Mouse (Mus musculus) neural tube, embryonic 12.5 days (tissue): ENCODE measurements at regions not wholly inside any gene's neighbourhood (a gene's known extent, or its start where the extent isn't known, plus 50 kb on each side); places are given as distances from the start of the nearest gene placed in this dataset.
"Not testable (repeated sequence)": the region's sequence is repeated elsewhere in the genome, so short reads cannot be mapped to it uniquely, and the experiment has no call there.

ENCODE experiments used
- ATAC-seq: fragments of 200-750 bp; cut with Nextera tagmentation; 2 replicates; pipeline ENCODE4 v1.8.0; 2017; ENCODE audit warnings: low read depth, mild to moderate bottlenecking, moderate TSS enrichment, moderate library complexity; ENCODE audit not compliant: low FRiP score
- H3K27ac ChIP-seq: fragments of 300-500 bp; sonication (generic); 2 replicates; pipeline ENCODE4 v1.5.1; 2016
- H3K27me3 ChIP-seq: fragments of 300-500 bp; sonication (generic); replicated peaks from 2 replicates; pipeline ENCODE4 v1.6.1; 2016; ENCODE audit warnings: mild to moderate bottlenecking
- H3K36me3 ChIP-seq: fragments of 300-500 bp; sonication (generic); 2 replicates; pipeline ENCODE4 v1.6.1; 2016; ENCODE audit warnings: mild to moderate bottlenecking
- H3K4me1 ChIP-seq: fragments of 300-500 bp; sonication (generic); 2 replicates; pipeline ENCODE4 v1.6.1; 2016
- H3K4me2 ChIP-seq: fragments of 300-500 bp; sonication (generic); replicated peaks from 2 replicates; pipeline ENCODE4 v1.6.1; 2016; ENCODE audit warnings: mild to moderate bottlenecking
- H3K4me3 ChIP-seq: fragments of 300-500 bp; sonication (generic); 2 replicates; pipeline ENCODE4 v1.5.1; 2016
- H3K9ac ChIP-seq: fragments of 300-500 bp; sonication (generic); 2 replicates; pipeline ENCODE4 v1.6.1; 2016; ENCODE audit warnings: mild to moderate bottlenecking
- H3K9me3 ChIP-seq: fragments of 300-500 bp; sonication (generic); 2 replicates; pipeline ENCODE4 v1.6.1; 2016; ENCODE audit warnings: mild to moderate bottlenecking
- WGBS: fragments of 180-500 bp; shearing (Covaris S2); methylation state at CpG from one replicate; pipeline ENCODE4 v1.1.7; 2016; 5-methylcytosine and 5-hydroxymethylcytosine counted together

DNA sequence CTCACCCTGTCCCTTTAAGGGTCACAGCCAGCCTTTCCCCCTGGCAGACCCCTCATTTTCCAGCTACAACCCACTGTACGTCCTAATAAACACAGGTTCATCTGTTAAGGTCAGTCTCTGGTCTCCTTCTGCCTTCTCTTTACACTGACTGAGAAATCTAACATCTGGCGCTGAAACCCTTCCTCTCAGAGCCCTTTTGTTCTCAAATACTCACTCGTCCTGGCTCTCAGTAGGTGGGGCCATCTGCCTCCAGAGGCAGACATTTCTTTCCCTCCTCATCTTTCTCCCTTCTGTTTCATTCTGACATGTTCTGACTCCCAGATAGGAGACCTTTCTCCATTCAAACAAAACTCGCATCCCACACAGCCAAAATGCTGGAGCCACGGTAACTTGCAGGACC lies 102.6 kb upstream of the Thpo start:
- 19% methylated on average over 5 of the region's 5 CpGs for WGBS
- Histone ChIP-seq H3K4me2 (no peak overlapping the region), H3K9me3 (no peaks in the 10 kb centered on the region), H3K36me3 (no peaks in the 10 kb centered on the region), H3K4me3 (no peak overlapping the region), H3K27ac (no peak overlapping the region), H3K27me3 (no peaks in the 10 kb centered on the region), H3K9ac (no peak overlapping the region), H3K4me1 (peaks cover 6% of the 10 kb centered on the region; the same call in 1 of the 2 replicates)
- no peak for ATAC-seq

DNA sequence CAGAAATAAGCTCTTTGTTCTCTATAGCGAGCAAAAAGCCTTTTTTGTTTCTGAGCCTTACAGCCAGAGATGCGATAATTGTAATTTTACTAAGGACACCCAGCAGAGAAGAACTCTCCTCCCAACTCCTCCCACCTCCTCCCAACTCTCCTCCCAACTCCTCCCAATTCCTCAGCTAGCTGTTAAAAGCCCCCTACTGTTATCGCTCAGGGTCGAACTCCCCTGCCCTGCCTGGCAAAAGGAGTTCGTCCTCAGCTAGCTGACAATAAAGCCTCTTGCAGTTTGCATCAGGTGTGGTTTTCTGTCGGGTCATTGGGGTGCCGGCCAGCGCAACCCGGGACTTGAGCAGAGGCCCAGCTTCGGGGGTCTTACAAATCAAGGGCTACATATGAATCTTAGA lies 99.5 kb upstream of the Thpo start:
- not testable (repeated sequence) for H3K27me3 ChIP-seq, H3K9ac ChIP-seq, H3K4me1 ChIP-seq, ATAC-seq, H3K27ac ChIP-seq, H3K9me3 ChIP-seq, H3K36me3 ChIP-seq, H3K4me2 ChIP-seq, H3K4me3 ChIP-seq
- 77% methylated on average over 10 of the region's 10 CpGs for WGBS

DNA sequence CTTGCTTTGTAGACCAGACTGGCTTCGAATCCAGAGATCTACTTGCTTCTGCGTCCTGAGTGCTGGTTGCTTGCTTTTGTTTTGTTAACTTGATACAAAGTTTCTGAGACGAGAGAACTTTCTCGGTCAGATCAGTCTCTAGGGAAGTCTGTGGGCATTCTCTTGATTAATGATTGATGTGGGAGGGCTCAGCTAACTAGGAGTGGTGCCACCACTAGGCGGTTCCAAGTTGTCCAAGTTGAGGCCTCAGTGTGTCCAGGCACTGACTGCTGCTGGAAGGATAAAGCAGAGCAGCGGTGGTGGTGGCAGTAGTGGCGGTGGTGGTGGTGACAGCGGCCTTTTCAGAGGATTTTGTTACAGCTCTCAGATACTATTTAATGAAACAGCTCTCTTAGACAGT lies 99.0 kb upstream of the Thpo start:
- Histone ChIP-seq H3K9ac (no peak overlapping the region), H3K9me3 (no peaks in the 10 kb centered on the region), H3K27me3 (no peaks in the 10 kb centered on the region), H3K27ac (no peak overlapping the region), H3K36me3 (no peaks in the 10 kb centered on the region), H3K4me2 (no peak overlapping the region), H3K4me3 (no peak overlapping the region), H3K4me1 (peaks cover 6% of the 10 kb centered on the region; the same call in 1 of the 2 replicates)
- 86% methylated on average over 8 of the region's 8 CpGs for WGBS
- no peak for ATAC-seq

DNA sequence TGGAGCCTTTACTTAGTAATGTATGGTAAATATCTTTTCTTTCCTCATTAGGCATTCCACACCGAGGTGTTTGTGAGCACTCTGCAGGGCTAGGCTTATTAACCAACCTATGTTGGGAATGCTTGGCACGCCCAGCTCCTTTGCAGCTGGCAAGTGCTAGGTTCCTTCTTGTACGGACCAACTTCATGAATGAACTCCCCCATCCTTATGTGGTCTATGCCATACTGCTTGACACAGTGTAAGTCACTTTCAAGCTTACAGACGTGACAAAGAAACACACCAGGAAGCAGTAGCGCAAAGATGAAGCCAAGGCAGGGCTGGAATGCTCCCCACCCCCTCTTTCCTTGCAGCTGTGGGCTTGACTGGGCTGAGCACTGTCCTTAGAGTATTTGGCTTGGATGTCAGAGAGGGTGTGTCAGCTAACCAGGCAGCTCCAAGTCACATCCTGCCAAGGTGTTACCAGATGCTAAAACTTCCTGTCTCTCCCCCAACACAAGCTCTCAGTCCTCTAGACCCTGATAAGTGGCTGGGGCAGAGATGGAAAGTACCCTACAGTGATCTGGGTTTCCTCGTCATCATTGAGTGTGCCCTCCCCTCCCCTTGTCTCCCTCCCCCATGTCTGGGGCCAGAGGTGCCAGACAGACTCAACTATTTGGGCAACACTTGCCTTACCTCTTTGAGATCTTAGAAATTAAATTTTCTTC lies 95.6 kb upstream of the Thpo start:
- H3K4me2 ChIP-seq: no peak overlapping the region
- no peaks in the 10 kb centered on the region for H3K9me3 ChIP-seq
- H3K9ac ChIP-seq: no peak overlapping the region
- WGBS: 66% methylated on average over 6 of the region's 6 CpGs
- no peaks in the 10 kb centered on the region for H3K27me3 ChIP-seq
- H3K27ac ChIP-seq: no peak overlapping the region
- no peak overlapping the region for H3K4me3 ChIP-seq
- no peaks in the 10 kb centered on the region for H3K36me3 ChIP-seq
- ATAC-seq: no peak
- H3K4me1 ChIP-seq: no peaks in the 10 kb centered on the region

DNA sequence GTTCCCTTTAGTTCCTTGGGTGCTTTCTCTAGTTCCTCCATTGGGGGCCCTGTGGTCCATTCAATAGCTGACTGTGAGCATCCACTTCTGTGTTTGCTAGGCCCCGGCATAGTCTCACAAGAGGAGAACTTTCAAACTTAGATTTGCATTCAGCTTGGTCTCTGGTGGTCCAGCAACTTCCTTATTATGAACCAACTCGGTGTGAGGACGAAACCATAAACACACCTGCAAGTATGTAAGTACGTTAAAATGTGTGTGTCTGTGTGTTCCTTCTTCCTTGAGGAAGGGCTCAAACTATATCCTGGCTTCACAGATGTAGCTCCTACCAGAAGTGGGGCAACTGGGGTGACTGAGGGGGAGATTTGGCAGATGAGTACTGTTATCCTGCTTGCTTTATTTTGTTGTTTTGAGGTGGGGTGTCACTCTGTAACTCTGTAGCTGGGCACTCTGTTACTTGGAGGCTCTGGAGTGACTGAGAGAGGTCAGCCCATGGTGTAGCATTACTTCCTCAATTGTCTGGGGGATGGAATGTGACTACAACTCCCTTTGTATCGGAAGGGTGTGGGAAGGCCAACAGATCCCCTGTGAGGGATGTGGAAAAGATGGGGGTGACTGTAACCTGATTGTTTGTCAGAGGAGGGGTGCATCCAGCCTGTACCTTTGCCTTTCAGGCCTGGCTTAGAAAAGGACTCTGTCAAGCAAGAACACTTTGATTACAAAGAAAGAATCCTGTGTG lies 94.9 kb upstream of the Thpo start:
- Histone ChIP-seq H3K27ac (no peak overlapping the region), H3K27me3 (no peaks in the 10 kb centered on the region), H3K9me3 (no peaks in the 10 kb centered on the region), H3K36me3 (no peaks in the 10 kb centered on the region), H3K4me3 (no peak overlapping the region), H3K4me2 (no peak overlapping the region), H3K9ac (no peak overlapping the region), H3K4me1 (no peaks in the 10 kb centered on the region)
- ATAC-seq: no peak
- 79% methylated on average over 5 of the region's 5 CpGs for WGBS

DNA sequence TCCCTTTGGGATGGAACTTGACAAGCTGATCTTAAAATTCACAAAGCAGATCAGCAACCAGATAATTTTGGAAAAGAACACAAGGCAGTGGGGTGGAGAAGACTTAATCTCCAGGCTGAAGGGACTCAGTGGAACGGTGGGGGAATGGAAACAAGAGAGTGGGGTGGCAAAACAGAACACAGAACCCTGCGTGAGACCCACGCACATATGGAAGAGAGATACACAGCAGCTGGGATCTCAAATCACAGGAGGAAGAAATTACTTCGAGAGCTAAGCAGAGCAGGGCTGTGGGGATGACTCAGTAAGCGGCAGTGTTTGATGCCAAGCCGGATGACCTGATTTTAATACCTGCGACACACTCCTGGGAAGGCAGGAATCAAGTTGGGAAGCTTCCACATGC lies 89.9 kb upstream of the Thpo start:
- 81% methylated on average over 7 of the region's 7 CpGs for WGBS

DNA sequence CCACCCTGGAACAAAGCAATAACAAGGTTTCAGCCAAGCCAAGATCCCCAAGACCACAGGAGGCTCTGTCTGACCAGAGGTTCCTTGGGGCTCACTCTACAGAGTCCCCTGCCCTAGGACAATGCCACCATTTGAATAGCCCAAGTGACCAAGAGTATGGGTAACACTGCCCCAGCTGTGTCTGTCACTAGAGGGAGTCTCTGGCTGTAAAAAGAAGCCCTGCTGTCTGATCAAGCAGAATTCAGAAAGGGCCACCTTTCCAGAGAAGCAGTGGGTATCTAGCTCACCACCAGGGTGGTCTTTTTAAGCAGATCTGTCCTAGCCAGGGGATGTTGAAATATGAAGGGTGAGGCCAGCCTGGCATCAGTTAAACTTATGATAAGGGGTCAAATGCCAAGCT lies 86.6 kb upstream of the Thpo start:
- H3K36me3 ChIP-seq: no peaks in the 10 kb centered on the region
- H3K9me3 ChIP-seq: no peaks in the 10 kb centered on the region
- no peaks in the 10 kb centered on the region for H3K4me1 ChIP-seq
- no peaks in the 10 kb centered on the region for H3K27me3 ChIP-seq
- no peak overlapping the region for H3K27ac ChIP-seq
- no peak for ATAC-seq
- H3K4me2 ChIP-seq: no peak overlapping the region
- H3K4me3 ChIP-seq: no peak overlapping the region
- no peak overlapping the region for H3K9ac ChIP-seq

More for the DNA sequence above, 89.9 kb upstream of the Thpo start:
- Histone ChIP-seq H3K27ac (no peak overlapping the region), H3K9ac (no peak overlapping the region), H3K4me3 (no peak overlapping the region), H3K36me3 (no peaks in the 10 kb centered on the region), H3K4me2 (no peak overlapping the region), H3K9me3 (no peaks in the 10 kb centered on the region), H3K27me3 (no peaks in the 10 kb centered on the region), H3K4me1 (no peaks in the 10 kb centered on the region)
- no peak for ATAC-seq

DNA sequence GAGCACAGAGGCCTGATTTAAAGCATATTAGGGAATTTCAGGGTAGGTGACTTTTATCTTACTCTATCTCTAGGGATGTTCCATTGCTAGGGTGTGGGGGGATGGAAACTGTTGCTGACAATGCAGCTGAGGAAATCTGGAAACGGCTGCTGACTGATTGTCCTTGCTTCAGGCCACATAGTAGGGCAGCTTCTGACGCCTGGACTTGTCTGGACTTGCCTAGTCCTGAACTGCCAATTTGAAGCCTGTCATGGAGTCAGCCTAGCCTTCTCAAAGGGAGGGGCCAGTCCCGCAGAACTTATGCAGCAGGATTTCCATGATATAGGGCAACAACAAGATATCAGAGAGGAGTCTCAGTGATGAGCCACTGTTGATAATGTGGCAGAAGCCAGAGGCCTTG lies 85.3 kb upstream of the Thpo start:
- no peaks in the 10 kb centered on the region for H3K9me3 ChIP-seq
- no peak overlapping the region for H3K4me2 ChIP-seq
- H3K27ac ChIP-seq: no peak overlapping the region
- H3K27me3 ChIP-seq: no peaks in the 10 kb centered on the region
- no peaks in the 10 kb centered on the region for H3K36me3 ChIP-seq
- no peak overlapping the region for H3K4me3 ChIP-seq
- H3K9ac ChIP-seq: no peak overlapping the region
- no peaks in the 10 kb centered on the region for H3K4me1 ChIP-seq
- ATAC-seq: no peak
- WGBS: 86% methylated on average over 3 of the region's 3 CpGs

DNA sequence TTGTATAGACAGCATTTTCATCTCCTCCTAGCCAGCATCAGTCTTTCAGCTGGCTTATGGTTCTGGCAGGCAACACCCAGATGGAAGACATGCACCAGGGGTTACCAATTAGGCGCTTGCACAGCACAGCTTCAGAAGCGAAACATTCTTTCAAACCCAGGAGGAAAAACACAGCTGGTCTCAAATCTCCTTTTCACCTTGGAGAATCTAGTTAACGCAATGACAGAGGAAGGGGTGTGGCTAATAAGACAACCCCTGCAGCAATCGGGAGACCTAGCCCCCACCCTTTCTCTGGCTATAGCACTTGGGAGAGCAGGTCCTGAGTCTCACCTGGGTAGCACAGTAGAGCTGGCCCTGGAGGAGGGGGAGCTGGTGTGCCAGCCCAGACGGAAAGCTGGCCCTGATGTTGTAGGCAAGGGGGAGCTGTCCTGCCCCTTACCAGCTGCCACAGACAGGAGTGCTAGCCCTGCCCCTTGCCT lies 84.4 kb upstream of the Thpo start:
- Histone ChIP-seq H3K27me3 (no peaks in the 10 kb centered on the region), H3K9me3 (no peaks in the 10 kb centered on the region), H3K36me3 (no peaks in the 10 kb centered on the region), H3K27ac (no peak overlapping the region), H3K4me3 (no peak overlapping the region), H3K4me1 (no peaks in the 10 kb centered on the region), H3K4me2 (no peak overlapping the region), H3K9ac (no peak overlapping the region)
- 62% methylated on average over 5 of the region's 5 CpGs for WGBS
- ATAC-seq: no peak

DNA sequence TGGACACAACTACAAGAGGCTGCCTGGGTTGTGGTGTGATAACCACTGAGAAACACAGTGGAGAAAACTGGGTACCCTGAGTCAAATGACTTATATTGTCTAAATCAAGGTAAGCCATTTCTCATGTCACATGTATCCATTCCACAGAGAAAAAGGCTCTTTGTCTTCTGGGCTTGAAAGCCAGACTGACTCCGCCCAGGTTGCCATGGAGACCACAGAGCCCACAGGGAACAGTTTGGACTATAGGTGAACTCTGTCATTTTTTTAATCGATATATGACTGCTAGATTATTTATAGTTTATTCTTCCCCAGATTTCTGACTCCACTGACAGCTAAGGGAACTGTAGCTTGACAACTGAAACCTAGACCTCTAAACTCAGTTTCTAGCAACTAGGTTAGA lies 80.7 kb upstream of the Thpo start:
- Histone ChIP-seq H3K9me3 (no peaks in the 10 kb centered on the region), H3K36me3 (no peaks in the 10 kb centered on the region), H3K4me1 (no peaks in the 10 kb centered on the region), H3K27me3 (no peaks in the 10 kb centered on the region), H3K27ac (no peak overlapping the region), H3K4me2 (no peak overlapping the region), H3K4me3 (no peak overlapping the region), H3K9ac (no peak overlapping the region)
- 59% methylated on average over 2 of the region's 2 CpGs for WGBS
- no peak for ATAC-seq

DNA sequence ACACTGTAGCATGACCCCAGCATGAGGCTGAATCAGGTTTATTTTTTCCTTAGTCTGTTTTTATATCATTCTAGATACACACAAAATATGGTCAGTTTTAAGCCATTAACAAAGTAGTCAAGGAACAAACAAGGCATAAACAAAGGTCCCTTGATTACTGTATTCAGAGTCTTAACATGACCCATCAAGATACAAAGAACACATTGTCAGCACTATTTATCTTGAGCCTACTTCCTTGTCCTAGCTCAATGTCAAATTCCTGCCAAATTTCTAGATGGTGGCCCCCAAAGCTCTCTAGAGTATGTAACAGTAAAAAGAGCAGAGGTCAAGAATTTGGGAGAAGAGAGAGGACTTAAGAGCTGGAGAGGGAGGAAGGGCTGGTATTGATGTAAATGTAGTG lies 79.9 kb upstream of the Thpo start:
- Histone ChIP-seq H3K4me3 (no peak overlapping the region), H3K9me3 (no peaks in the 10 kb centered on the region), H3K4me1 (no peaks in the 10 kb centered on the region), H3K27me3 (no peaks in the 10 kb centered on the region), H3K36me3 (no peaks in the 10 kb centered on the region), H3K4me2 (no peak overlapping the region), H3K9ac (no peak overlapping the region), H3K27ac (no peak overlapping the region)
- ATAC-seq: no peak

DNA sequence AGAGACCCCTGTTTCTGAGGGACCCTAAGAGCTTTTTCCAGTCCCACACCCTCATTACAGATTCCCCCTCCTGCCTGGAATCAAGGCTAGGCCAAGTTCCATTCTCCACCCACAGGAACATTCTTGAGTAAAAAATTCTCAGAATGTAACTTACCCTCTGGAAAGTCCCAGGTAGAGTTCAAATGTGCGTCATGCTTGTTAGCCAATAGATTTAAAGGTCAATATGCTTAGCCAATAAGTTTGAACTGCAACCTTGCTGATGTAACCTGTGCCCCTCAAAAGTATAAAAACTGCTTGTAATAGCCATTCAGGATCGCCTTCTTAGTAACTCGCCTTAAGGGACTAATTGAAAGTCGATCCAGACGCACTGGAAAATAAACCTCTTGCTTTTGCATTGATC lies 77.7 kb upstream of the Thpo start:
- H3K9ac ChIP-seq, H3K27ac ChIP-seq, H3K36me3 ChIP-seq, H3K9me3 ChIP-seq, H3K27me3 ChIP-seq, ATAC-seq, H3K4me3 ChIP-seq, H3K4me2 ChIP-seq, H3K4me1 ChIP-seq: not testable (repeated sequence)
- WGBS: 77% methylated on average over 5 of the region's 5 CpGs

DNA sequence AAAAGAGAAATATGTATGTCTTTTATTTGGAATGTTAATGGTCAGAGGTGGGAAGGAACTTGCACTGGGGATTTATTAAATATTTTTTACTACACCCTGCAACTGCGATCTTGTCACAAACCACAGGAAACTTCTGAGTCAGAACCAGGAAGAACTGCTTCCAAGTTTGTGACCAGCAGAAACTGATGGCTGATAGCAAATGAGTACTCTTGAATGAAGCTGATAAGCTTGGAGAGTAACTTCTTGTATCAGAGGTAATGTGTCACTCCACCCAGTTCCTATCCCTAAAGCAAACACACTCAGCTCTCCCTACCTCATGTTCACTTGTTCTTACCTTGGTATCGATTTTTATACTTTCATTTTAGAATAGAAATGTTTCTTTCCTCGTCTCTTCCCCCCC lies 76.0 kb upstream of the Thpo start:
- Histone ChIP-seq H3K27me3 (no peaks in the 10 kb centered on the region), H3K4me2 (no peak overlapping the region), H3K36me3 (no peaks in the 10 kb centered on the region), H3K4me1 (no peaks in the 10 kb centered on the region), H3K27ac (no peak overlapping the region), H3K9me3 (no peaks in the 10 kb centered on the region), H3K9ac (no peak overlapping the region), H3K4me3 (no peak overlapping the region)
- 92% methylated on average over 3 of the region's 3 CpGs for WGBS
- ATAC-seq: no peak
